Mouse (Mus musculus): ENCODE data around the gene Cenpo. TPM values are rescaled to one million over a fixed set of nuclear protein-coding genes. Genes with fewer than 3 reads are reported as not detected.

The Cenpo gene
- total and polyA plus RNA-seq, 2 experiments from 2014 or later, result 5.2 to 5.7 TPM

GRCm38 (mm10) chr12:4230156-4230555, 3.9 kb downstream of the Cenpo start:
- ATAC-seq (no peak), DNase-seq (ENCODE audit: low spot score) (no peak)
- Histone ChIP-seq H3K36me3 (ENCODE audit: insufficient read depth, low read length) (peaks cover 4% of the 10 kb centered on the region; the same call in 1 of the 2 replicates), H3K4me2 (ENCODE audit: low read depth, low read length) (no peak overlapping the region), H3K27ac (no peak overlapping the region), H3K9me3 (ENCODE audit: low read length) (no peaks in the 10 kb centered on the region), H3K4me3 (ENCODE audit: low read length) (no peak overlapping the region), H3K9ac (replicated peaks; ENCODE audit: low read length) (no peak overlapping the region), H3K27me3 (ENCODE audit: insufficient read depth, low read length) (no peaks in the 10 kb centered on the region), H3K4me1 (ENCODE audit: insufficient read depth, low read length) (0 out of 2 replicates have a peak, but pooled peaks cover 4% of the 10 kb centered on the region)
- TF ChIP-seq CTCF (IDR thresholded peaks at IDR 0.05; ENCODE audit: low read depth), result no peak
- WGBS, result 95% methylated on average over 7 of the region's 7 CpGs

- ATAC-seq (no peak), DNase-seq (ENCODE audit: low spot score) (no peak)
- Histone ChIP-seq H3K4me1 (ENCODE audit: insufficient read depth, low read length) (no peaks in the 10 kb centered on the region), H3K9ac (replicated peaks; ENCODE audit: low read length) (no peak overlapping the region), H3K36me3 (ENCODE audit: insufficient read depth, low read length) (peaks cover 59% of the 10 kb centered on the region; the same call in 1 of the 2 replicates), H3K9me3 (ENCODE audit: low read length) (no peaks in the 10 kb centered on the region), H3K4me3 (ENCODE audit: low read length) (no peak overlapping the region), H3K27me3 (ENCODE audit: insufficient read depth, low read length) (no peaks in the 10 kb centered on the region), H3K4me2 (ENCODE audit: low read depth, low read length) (no peak overlapping the region), H3K27ac (no peak overlapping the region)
- WGBS, result 52% methylated on average over 8 of the region's 8 CpGs
- TF ChIP-seq CTCF (IDR thresholded peaks at IDR 0.05; ENCODE audit: low read depth), result no peak
These were observed 21.2 kb downstream of the Cenpo start for GRCm38 (mm10) chr12:4212908-4213307.

- no peak overlapping the region for H3K4me3 ChIP-seq (ENCODE audit: low read length)
- 88% methylated on average over 9 of the region's 9 CpGs for WGBS
- no peak overlapping the region for H3K27ac ChIP-seq
- peaks cover 62% of the 10 kb centered on the region; the same call in 1 of the 2 replicates for H3K36me3 ChIP-seq (ENCODE audit: insufficient read depth, low read length)
- ATAC-seq (no peak), DNase-seq (ENCODE audit: low spot score) (no peak)
- H3K27me3 ChIP-seq (ENCODE audit: insufficient read depth, low read length), result no peaks in the 10 kb centered on the region
- H3K4me1 ChIP-seq (ENCODE audit: insufficient read depth, low read length), result no peaks in the 10 kb centered on the region
- no peak overlapping the region for H3K9ac ChIP-seq (replicated peaks; ENCODE audit: low read length)
- no peak overlapping the region for H3K4me2 ChIP-seq (ENCODE audit: low read depth, low read length)
- H3K9me3 ChIP-seq (ENCODE audit: low read length), result no peaks in the 10 kb centered on the region
- no peak for TF ChIP-seq CTCF (IDR thresholded peaks at IDR 0.05; ENCODE audit: low read depth)
These were observed 22.9 kb downstream of the Cenpo start for GRCm38 (mm10) chr12:4211174-4211573.

GRCm38 (mm10) chr12:4209196-4209595, 24.9 kb downstream of the Cenpo start:
- WGBS, result 98% methylated on average over 9 of the region's 9 CpGs
- no peak overlapping the region for H3K27ac ChIP-seq
- no peak overlapping the region for H3K4me2 ChIP-seq (ENCODE audit: low read depth, low read length)
- DNase-seq (ENCODE audit: low spot score) (no peak), ATAC-seq (no peak)
- no peaks in the 10 kb centered on the region for H3K9me3 ChIP-seq (ENCODE audit: low read length)
- peaks cover 48% of the 10 kb centered on the region; the same call in 1 of the 2 replicates for H3K36me3 ChIP-seq (ENCODE audit: insufficient read depth, low read length)
- no peak overlapping the region for H3K4me3 ChIP-seq (ENCODE audit: low read length)
- H3K4me1 ChIP-seq (ENCODE audit: insufficient read depth, low read length), result no peaks in the 10 kb centered on the region
- TF ChIP-seq CTCF (IDR thresholded peaks at IDR 0.05; ENCODE audit: low read depth), result no peak
- no peaks in the 10 kb centered on the region for H3K27me3 ChIP-seq (ENCODE audit: insufficient read depth, low read length)
- H3K9ac ChIP-seq (replicated peaks; ENCODE audit: low read length), result no peak overlapping the region

GRCm38 (mm10) chr12:4208405-4209133, 25.5 kb downstream of the Cenpo start:
- DNase-seq (ENCODE audit: low spot score) (peak; percentile 79), ATAC-seq (0 out of 2 replicates have a peak, but pooled peaks have one; percentile 22)
- WGBS, result 72% methylated on average over 15 of the region's 15 CpGs
- H3K9me3 ChIP-seq (ENCODE audit: low read length), result no peaks in the 10 kb centered on the region
- peak; percentile 80 for TF ChIP-seq CTCF (IDR thresholded peaks at IDR 0.05; ENCODE audit: low read depth)
- no peak overlapping the region for H3K4me3 ChIP-seq (ENCODE audit: low read length)
- no peaks in the 10 kb centered on the region for H3K27me3 ChIP-seq (ENCODE audit: insufficient read depth, low read length)
- no peak overlapping the region for H3K9ac ChIP-seq (replicated peaks; ENCODE audit: low read length)
- H3K4me1 ChIP-seq (ENCODE audit: insufficient read depth, low read length), result no peaks in the 10 kb centered on the region
- H3K27ac ChIP-seq, result no peak overlapping the region
- H3K4me2 ChIP-seq (ENCODE audit: low read depth, low read length), result no peak overlapping the region
- peaks cover 47% of the 10 kb centered on the region; the same call in 1 of the 2 replicates for H3K36me3 ChIP-seq (ENCODE audit: insufficient read depth, low read length)

GRCm38 (mm10) chr12:4206106-4206505, 28.0 kb downstream of the Cenpo start:
- Histone ChIP-seq H3K4me1 (ENCODE audit: insufficient read depth, low read length) (no peaks in the 10 kb centered on the region), H3K9ac (replicated peaks; ENCODE audit: low read length) (no peak overlapping the region), H3K27me3 (ENCODE audit: insufficient read depth, low read length) (no peaks in the 10 kb centered on the region), H3K36me3 (ENCODE audit: insufficient read depth, low read length) (peaks cover 28% of the 10 kb centered on the region; the same call in 1 of the 2 replicates), H3K4me3 (ENCODE audit: low read length) (no peak overlapping the region), H3K9me3 (ENCODE audit: low read length) (no peaks in the 10 kb centered on the region), H3K4me2 (ENCODE audit: low read depth, low read length) (no peak overlapping the region), H3K27ac (no peak overlapping the region)
- no peak for TF ChIP-seq CTCF (IDR thresholded peaks at IDR 0.05; ENCODE audit: low read depth)
- ATAC-seq (no peak), DNase-seq (ENCODE audit: low spot score) (no peak)
- 93% methylated on average over 11 of the region's 11 CpGs for WGBS

GRCm38 (mm10) chr12:4202206-4202605, 31.9 kb downstream of the Cenpo start:
- peaks cover 12% of the 10 kb centered on the region; the same call in 1 of the 2 replicates for H3K36me3 ChIP-seq (ENCODE audit: insufficient read depth, low read length)
- H3K4me2 ChIP-seq (ENCODE audit: low read depth, low read length), result no peak overlapping the region
- H3K4me1 ChIP-seq (ENCODE audit: insufficient read depth, low read length), result no peaks in the 10 kb centered on the region
- H3K9me3 ChIP-seq (ENCODE audit: low read length), result no peaks in the 10 kb centered on the region
- no peak overlapping the region for H3K27ac ChIP-seq
- no peak overlapping the region for H3K4me3 ChIP-seq (ENCODE audit: low read length)
- H3K9ac ChIP-seq (replicated peaks; ENCODE audit: low read length), result no peak overlapping the region
- no peaks in the 10 kb centered on the region for H3K27me3 ChIP-seq (ENCODE audit: insufficient read depth, low read length)
- no peak for TF ChIP-seq CTCF (IDR thresholded peaks at IDR 0.05; ENCODE audit: low read depth)
- no peak for ATAC-seq
- WGBS, result 88% methylated on average over 4 of the region's 4 CpGs
- no peak for DNase-seq (ENCODE audit: low spot score)

Data from hindbrain, postnatal 0 days (tissue).